Mouse (Mus musculus) fibroblast of lung, adult 2 months (primary cell): ENCODE measurements at regions not wholly inside any gene's neighbourhood (a gene's known extent, or its start where the extent isn't known, plus 50 kb on each side); places are given as distances from the start of the nearest gene placed in this dataset.

Experiments
- DNase-seq: peaks from one replicate; pipeline ENCODE4 v3.0.0-alpha.2; 2011; ENCODE audit warnings: low read depth

- DNase-seq = no peak
These were observed 243.8 kb upstream of the Tprg start for GRCm38 (mm10) chr16:25042669-25043440.

GRCm38 (mm10) chr16:25044637-25045036, 242.0 kb upstream of the Tprg start:
- no peak for DNase-seq

GRCm38 (mm10) chr16:25047726-25048125, 238.9 kb upstream of the Tprg start:
- no peak for DNase-seq

- no peak for DNase-seq
These were observed 236.6 kb upstream of the Tprg start for GRCm38 (mm10) chr16:25049928-25050510.

DNA sequence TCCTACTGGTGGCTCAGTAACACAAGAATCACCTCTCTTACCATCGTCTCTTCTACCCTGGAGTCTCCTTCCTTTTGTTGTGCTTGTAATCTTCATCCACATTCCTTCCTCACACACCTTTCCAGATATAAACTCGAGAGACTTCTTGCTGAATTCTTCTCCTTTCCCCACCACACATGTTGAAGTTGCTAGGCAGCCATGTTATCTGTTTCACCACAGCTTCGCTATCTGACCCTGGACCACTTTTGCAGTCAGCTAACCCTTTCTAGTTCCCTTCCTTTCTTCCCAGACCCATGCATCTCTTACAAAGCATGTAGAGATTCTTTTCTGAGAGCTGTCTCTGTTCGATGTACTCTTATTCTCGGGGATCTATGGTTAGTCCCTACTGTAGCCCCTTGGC, 235.6 kb upstream of the Tprg start:
- no peak for DNase-seq

GRCm38 (mm10) chr16:25052428-25052827, 234.2 kb upstream of the Tprg start:
- no peak for DNase-seq

DNA sequence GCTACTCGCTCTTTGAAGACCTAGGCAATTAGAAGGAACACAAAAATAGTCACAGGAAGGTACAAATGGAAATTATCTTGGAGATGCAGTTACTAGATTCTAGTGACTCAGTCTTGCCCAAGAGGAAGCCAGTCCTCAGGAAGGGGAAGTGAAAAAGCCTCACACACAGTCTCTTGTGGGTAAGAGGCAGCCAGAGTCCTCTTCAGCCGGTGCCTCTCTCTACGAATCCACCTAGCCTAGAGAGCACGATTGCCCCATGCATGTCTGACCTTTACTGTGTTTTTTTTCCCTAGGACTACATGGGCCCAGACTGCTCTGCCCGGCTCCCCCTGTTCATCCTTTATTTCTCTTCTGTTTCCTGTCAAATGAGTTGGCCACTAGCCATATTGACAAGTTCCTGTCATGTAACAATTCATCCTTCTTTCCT, 233.7 kb upstream of the Tprg start:
- DNase-seq = no peak

DNA sequence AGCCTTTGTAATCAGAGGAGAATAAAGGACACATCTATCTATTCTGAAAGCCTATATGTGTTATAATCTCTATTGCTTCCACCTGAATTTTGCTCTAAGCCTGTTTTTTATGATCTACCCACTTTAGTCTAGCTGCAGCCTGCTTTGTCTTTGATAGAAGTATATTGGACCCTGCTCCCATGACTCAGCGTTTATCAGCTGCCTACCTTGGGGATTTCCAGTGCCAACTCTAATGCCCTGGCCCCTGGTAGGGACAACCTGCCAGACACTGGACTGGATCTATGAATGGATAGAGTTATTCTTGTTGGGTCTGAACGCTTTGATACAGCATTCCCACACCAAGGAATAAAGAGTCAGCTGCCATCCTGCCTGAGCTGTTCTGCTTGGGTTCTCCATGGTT, 232.3 kb upstream of the Tprg start:
- DNase-seq = no peak

DNA sequence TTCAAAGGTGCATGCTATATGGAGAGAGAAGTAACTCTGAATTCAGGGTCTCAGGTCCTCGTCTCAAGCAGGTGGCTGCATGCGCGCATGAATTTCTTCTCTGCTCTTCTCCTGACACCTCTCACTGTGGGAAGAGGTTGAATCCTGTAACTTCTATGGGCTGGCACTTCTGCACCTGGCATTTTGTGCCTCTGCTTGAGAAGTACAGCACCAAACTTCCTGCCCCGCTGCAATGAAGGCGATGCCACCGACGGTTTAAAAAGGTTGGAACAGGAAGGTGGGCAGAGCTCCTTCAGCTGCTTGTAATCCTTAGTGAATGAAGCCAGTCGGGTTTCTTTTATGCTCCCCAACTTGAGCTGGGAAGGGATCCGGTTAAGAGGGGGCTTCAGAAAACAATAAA, 231.2 kb upstream of the Tprg start:
- DNase-seq = no peak

DNA sequence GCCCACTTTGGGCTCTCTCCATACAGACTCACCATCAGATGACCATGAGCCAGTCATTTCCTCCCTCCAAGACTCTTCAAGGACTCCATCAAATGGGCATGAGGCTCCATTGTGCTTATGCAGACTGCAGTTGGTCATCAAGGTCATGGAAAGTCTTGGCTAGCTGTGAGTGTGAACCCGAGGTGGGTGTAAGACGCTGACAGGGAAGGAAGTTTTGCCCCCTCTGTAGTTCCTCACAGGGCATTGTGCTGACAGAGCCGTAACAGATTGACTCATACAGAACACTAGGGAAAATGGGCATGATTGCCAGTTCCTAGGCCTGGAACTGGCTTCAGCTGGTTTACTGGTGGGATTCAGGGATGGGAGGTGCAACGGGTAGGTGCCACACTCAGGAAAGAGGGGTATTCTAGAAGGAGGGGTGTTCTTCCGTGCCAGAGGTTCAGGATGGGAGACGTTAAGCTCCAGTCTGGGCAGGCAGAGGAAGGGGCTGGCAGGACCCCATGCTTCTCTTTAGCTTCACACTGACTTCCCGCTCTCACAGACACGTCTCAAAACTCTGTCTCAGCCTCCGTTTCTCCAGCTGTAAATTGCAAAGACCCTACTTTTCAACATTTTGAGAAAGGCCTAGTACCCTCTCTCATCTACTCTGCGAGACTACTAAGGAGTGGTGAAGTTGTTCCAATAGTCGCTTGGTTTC, 228.4 kb upstream of the Tprg start:
- no peak for DNase-seq

- DNase-seq = peak; percentile 86
These were observed 227.7 kb upstream of the Tprg start for GRCm38 (mm10) chr16:25058812-25059501.

DNA sequence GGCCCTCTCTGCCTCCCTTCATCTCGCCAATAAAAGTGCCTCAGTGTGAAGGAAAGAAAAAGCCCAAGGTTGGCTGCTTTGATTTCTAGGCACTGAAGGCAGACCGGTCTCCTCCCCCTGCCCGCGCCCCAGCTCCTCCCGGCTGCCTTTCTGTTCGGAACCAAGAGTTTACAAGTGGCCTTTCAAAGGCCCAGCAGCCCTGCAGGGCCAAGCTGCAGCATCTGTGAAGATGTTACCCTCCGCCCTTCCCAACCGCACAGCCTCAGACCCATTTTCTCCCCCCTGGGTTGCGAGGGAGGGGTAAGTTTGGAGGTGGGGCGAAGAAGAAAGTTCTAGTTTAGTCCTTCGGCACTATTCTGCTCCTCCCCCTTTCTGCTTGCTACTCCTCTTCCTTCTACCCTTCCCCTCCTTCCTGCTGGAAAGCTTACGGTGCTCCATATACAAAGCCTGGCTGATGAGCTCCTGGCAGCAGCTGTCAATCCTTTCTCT, 227.1 kb upstream of the Tprg start:
- DNase-seq = no peak

DNA sequence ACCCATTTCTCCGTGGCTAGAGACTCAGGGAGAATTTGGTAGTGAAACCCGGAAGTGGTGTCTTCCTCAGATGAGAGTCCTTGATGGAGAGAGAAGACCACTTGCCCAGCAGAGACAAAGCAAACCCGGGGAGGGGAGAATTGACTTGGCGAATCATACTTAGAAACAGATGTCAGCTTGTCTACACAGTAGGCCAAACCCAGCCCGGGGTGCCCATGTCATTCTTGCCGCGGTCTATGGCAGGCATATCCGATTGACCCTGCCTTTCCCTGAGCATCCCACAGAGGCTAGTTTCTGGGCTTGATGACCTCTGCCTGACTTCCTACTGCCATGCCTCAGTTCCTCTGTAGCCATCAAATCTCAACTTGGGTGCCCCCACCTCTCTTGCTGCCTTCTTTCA, 226.4 kb upstream of the Tprg start:
- no peak for DNase-seq

- peak; percentile 61 for DNase-seq
These were observed 225.0 kb upstream of the Tprg start for GRCm38 (mm10) chr16:25061631-25062030.

- DNase-seq = no peak
These were observed 222.6 kb upstream of the Tprg start for GRCm38 (mm10) chr16:25063981-25064380.

GRCm38 (mm10) chr16:25064538-25064937, 222.1 kb upstream of the Tprg start:
- no peak for DNase-seq

GRCm38 (mm10) chr16:25066822-25067221, 219.8 kb upstream of the Tprg start:
- no peak for DNase-seq

DNA sequence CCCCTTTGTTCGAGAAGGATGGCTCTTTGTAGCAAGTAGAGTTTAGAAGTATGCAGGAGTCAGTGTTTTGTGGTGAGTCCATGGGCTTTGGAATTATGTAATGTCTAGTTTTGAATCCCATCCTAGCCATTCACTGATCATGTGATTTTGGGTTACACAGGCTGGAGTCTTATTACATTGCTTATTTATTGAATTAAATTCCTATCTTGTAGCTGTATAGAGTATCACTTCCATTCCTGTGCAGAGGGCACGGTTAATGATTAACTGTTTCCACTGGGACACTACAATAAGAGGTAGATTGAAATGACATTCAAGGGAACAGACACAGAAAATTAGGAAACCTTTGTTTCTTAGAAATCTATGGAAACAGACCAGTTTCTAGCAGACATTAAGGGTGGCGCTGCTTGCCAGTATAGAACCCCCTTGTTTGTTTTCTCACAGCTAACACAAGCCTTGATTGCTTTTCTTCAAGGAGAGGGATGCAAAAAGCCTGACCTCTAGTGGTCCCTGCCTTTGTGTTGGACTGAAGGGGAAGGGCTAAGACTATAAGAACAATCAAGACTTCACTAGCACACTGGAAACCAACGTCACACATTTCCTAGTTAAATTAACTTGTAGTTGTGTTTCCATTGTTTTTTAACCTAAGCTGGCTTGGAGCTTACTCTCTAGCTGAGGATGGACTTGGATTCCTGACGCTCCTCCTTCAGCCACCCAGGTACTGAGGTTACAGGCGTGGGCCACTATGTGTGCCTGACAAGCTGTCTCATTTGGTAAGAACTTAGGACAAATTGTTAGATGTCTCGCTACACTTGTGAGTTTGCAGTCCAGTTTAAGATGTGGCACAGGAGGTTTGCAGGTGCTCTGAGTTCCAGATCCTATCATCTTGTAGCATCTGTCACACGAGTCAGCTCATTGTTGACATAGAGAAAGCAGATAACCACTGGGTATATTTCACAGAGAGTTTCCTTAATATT, 219.1 kb upstream of the Tprg start:
- DNase-seq = no peak

DNA sequence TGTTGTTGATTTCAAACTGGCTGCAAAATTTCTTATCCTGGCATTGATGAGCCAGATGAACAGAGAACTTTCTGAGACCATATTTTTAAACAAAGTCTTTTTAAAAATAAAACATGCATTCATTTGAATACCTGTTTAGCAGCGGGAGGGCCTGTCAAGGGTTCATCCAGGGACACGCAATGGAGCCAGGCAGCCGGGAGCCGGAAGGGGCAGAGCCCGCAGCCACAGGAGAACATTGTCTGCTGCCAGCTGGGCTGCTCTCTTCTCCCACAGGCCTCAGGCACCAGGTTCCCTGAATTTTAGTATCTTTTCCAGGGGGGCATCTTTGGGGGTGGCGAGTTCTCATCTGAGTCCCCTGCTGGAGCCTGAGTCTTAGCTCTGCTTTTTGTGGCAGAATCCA, 205.8 kb upstream of the Tprg start:
- DNase-seq = no peak

GRCm38 (mm10) chr16:25083729-25084128, 202.9 kb upstream of the Tprg start:
- DNase-seq = no peak
